Mouse (Mus musculus) megakaryocyte-erythroid progenitor cell, adult 5-6 weeks (primary cell): ENCODE data around the gene Rec114. TPM values are rescaled to one million over a fixed set of nuclear protein-coding genes. Genes with fewer than 3 reads are reported as not detected.

Experiments used
- ATAC-seq: replicated peaks from 2 replicates; pipeline ENCODE4 v1.8.0; 2016; ENCODE audit warnings: mild to moderate bottlenecking, inconsistent platforms; ENCODE audit not compliant: severe bottlenecking, poor library complexity, low FRiP score, low TSS enrichment
- total RNA-seq, 2 experiments: library from RNA; stranded (forward) in 1 of 2; stranded (reverse) in 1 of 2; fragments of 200-1000, 215-1000 nt in 1 of 2; fragments of >200 nt in 1 of 2; fragmentation: Nextera tagmentation in 1 of 2; gene quantifications; 2 replicates each; pipeline ENCODE4 v1.2.3; 2014 to 2017

Rec114 gene
- total RNA-seq, 2 experiments from 2014 or later, result 34.7 to 51.4 TPM

GRCm38 (mm10) chr9:58623009-58623408, 120.8 kb downstream of the Rec114 start:
- no peak for ATAC-seq

GRCm38 (mm10) chr9:58615064-58615938, 128.5 kb downstream of the Rec114 start:
- no peak for ATAC-seq

- no peak for ATAC-seq
Measured at GRCm38 (mm10) chr9:58613790-58614189, 130.0 kb downstream of the Rec114 start.

Other genes starting within 250 kb of the Rec114 start
- 0.45 TPM in 1 of 2 replicates, not detected in the other for gene Cd276, start 188.5 kb downstream of the Rec114 start, total RNA-seq (2014; fragmentation: Nextera tagmentation)
- not detected in 2 replicates for gene Cd276, start 188.5 kb downstream of the Rec114 start, total RNA-seq (2017)
- gene Nptn, start 161.7 kb downstream of the Rec114 start, total RNA-seq (2014; fragmentation: Nextera tagmentation), result 142 and 165 TPM in 2 replicates
- gene Nptn, start 161.7 kb downstream of the Rec114 start, total RNA-seq (2017), result 73.2 and 106 TPM in 2 replicates
- gene Hcn4, start 79.4 kb upstream of the Rec114 start, total RNA-seq (2014; fragmentation: Nextera tagmentation), result not detected in 2 replicates
- not detected in 2 replicates for gene Hcn4, start 79.4 kb upstream of the Rec114 start, total RNA-seq (2017)